Mouse (Mus musculus) liver, embryonic 14.5 days (tissue): ENCODE measurements around the gene Srd5a1. TPM values are rescaled to one million over a fixed set of nuclear protein-coding genes. Genes with fewer than 3 reads are reported as not detected.
A peak's percentile ranks its signal among the peaks of the same experiment; 100 is the strongest.

Source experiments
- ATAC-seq: fragments of 200-750 bp; cut with Nextera tagmentation; 2 replicates; pipeline ENCODE4 v1.8.0; 2017; ENCODE audit warnings: moderate number of reproducible peaks, mild to moderate bottlenecking, moderate library complexity; ENCODE audit not compliant: insufficient read depth
- DNase-seq, 3 experiments: peaks; one replicate each; pipeline ENCODE4 v3.0.0-alpha.2; 2012 to 2013; ENCODE audit warnings: low read depth in 3 of 3, low spot score in 3 of 3
- H3K27ac ChIP-seq: fragments of 300-500 bp; sonication (generic); 2 replicates; pipeline ENCODE4 v1.5.1; 2014; ENCODE audit warnings: moderate library complexity, mild to moderate bottlenecking, control low read depth, inconsistent platforms
- H3K27me3 ChIP-seq: fragments of 300-500 bp; sonication (generic); 2 replicates; pipeline ENCODE4 v1.6.1; 2014; ENCODE audit warnings: mild to moderate bottlenecking, low read length, moderate library complexity; ENCODE audit not compliant: control insufficient read depth, insufficient read depth
- H3K36me3 ChIP-seq: fragments of 300-500 bp; sonication (generic); replicated peaks from 2 replicates; pipeline ENCODE4 v1.6.1; 2014; ENCODE audit warnings: low read depth; ENCODE audit not compliant: control insufficient read depth, insufficient read depth
- H3K4me1 ChIP-seq, 2 experiments: fragments of 200-500 bp in 1 of 2; fragments of 300-500 bp in 1 of 2; sonication (generic) in 1 of 2; replicated peaks; 2 replicates each; pipeline ENCODE4 v1.6.1; 2012 to 2014; ENCODE audit warnings: antibody characterized with exemption in 1 of 2, inconsistent platforms in 1 of 2, low read length in 1 of 2; ENCODE audit not compliant: control insufficient read depth in 2 of 2, insufficient read depth in 2 of 2
- H3K4me2 ChIP-seq: fragments of 300-500 bp; sonication (generic); 2 replicates; pipeline ENCODE4 v1.6.1; 2014; ENCODE audit warnings: low read depth, mild to moderate bottlenecking, control low read depth, moderate library complexity
- H3K4me3 ChIP-seq, 2 experiments: fragments of 200-500 bp in 1 of 2; fragments of 300-500 bp in 1 of 2; sonication (generic) in 1 of 2; 2 replicates each; pipeline ENCODE4 v1.5.1; 2012 to 2014; ENCODE audit warnings: low read depth in 2 of 2, low read length in 2 of 2, mild to moderate bottlenecking in 2 of 2, control low read depth in 1 of 2, inconsistent platforms in 1 of 2, moderate library complexity in 1 of 2; ENCODE audit not compliant: insufficient read depth in 1 of 2
- H3K9ac ChIP-seq: fragments of 300-500 bp; sonication (generic); replicated peaks from 2 replicates; pipeline ENCODE4 v1.6.1; 2014; ENCODE audit warnings: mild to moderate bottlenecking, control low read depth, moderate library complexity
- H3K9me3 ChIP-seq: fragments of 300-500 bp; sonication (generic); 2 replicates; pipeline ENCODE4 v1.6.1; 2016; ENCODE audit warnings: low read length, mixed read lengths; ENCODE audit not compliant: control insufficient read depth
- CTCF ChIP-seq: IDR thresholded peaks from 2 replicates; pipeline ENCODE4 v1.5.1; 2016; ENCODE audit warnings: antibody characterized with exemption, low read depth, control low read depth
- EP300 ChIP-seq: IDR thresholded peaks from 2 replicates; pipeline ENCODE4 v1.6.1; 2016; ENCODE audit warnings: antibody characterized with exemption, low read depth
- whole genome bisulfite sequencing: fragments of 180-500 bp; shearing (Covaris S2); extraction: QIAGEN DNeasy Blood & Tissue Kit; methylation state at CpG from one replicate; pipeline ENCODE4 v1.1.7; 2014; ENCODE audit not compliant: insufficient replicate concordance; 5-methylcytosine and 5-hydroxymethylcytosine counted together
- polyA plus RNA-seq, 2 experiments: library from polyadenylated mRNA; depleted of rRNA in 1 of 2; stranded (reverse) in 1 of 2; unstranded in 1 of 2; fragments of >200 nt; fragmentation: Nextera tagmentation in 1 of 2; extraction: Ambion mirVana in 1 of 2; gene quantifications; 2 replicates each; pipeline versions ENCODE4 v1.2.1 to v1.2.3; 2012 to 2014

Srd5a1 gene
- polyA plus RNA-seq (2012; rRNA removed) = 1.9 and 2.0 TPM in 2 replicates
- 3.0 and 3.9 TPM in 2 replicates for polyA plus RNA-seq (2014; fragmentation: Nextera tagmentation; extraction: Ambion mirVana)

- no peak for TF ChIP-seq CTCF
- peak; percentile 76 for TF ChIP-seq EP300
- H3K9ac ChIP-seq = peak within 1 kb of the TSS; percentile 91
- H3K4me1 ChIP-seq = peaks cover 6 to 10% of the 10 kb centered on the region in 2 experiments
- H3K27ac ChIP-seq = no peak within 1 kb of the TSS
- DNase-seq (peak; percentile 97 to 99 (median 98)), ATAC-seq (peak; percentile 99)
- H3K36me3 ChIP-seq = peaks cover 22% of the 10 kb centered on the region
- H3K4me2 ChIP-seq = peak within 1 kb of the TSS; percentile 97
- H3K4me3 ChIP-seq = peak within 1 kb of the TSS; percentile 86 to 93
- WGBS = under 1% methylated on average over 69 of the region's 69 CpGs
- no peaks in the 10 kb centered on the region for H3K9me3 ChIP-seq
- H3K27me3 ChIP-seq = peaks cover 4% of the 10 kb centered on the region; the same call in 1 of the 2 replicates
Measured at GRCm38 (mm10) chr13:69611398-69612174, at the start of gene Srd5a1. Gene Srd5a1 (minus strand): TSS chr13:69611442.

GRCm38 (mm10) chr13:69654508-69654907, 43.3 kb upstream of the Srd5a1 start:
- no peak overlapping the region for H3K9ac ChIP-seq
- H3K27ac ChIP-seq = no peak overlapping the region
- TF ChIP-seq CTCF (no peak), EP300 (no peak)
- H3K36me3 ChIP-seq = no peaks in the 10 kb centered on the region
- ATAC-seq (no peak), DNase-seq (no peak)
- H3K27me3 ChIP-seq = no peaks in the 10 kb centered on the region
- H3K9me3 ChIP-seq = no peaks in the 10 kb centered on the region
- no peaks in the 10 kb centered on the region for H3K4me1 ChIP-seq
- H3K4me2 ChIP-seq = no peak overlapping the region
- H3K4me3 ChIP-seq = no peak overlapping the region
- WGBS = 40% methylated on average over 3 of the region's 3 CpGs

- peaks cover 0 to 2% of the 10 kb centered on the region in 2 experiments; a peak in 1 of 4 replicates for H3K4me1 ChIP-seq
- no peaks in the 10 kb centered on the region for H3K9me3 ChIP-seq
- no peaks in the 10 kb centered on the region for H3K27me3 ChIP-seq
- H3K27ac ChIP-seq = no peak overlapping the region
- TF ChIP-seq EP300 (no peak), CTCF (no peak)
- WGBS = 72% methylated on average over 9 of the region's 9 CpGs
- DNase-seq (no peak), ATAC-seq (no peak)
- H3K9ac ChIP-seq = no peak overlapping the region
- no peaks in the 10 kb centered on the region for H3K36me3 ChIP-seq
- H3K4me3 ChIP-seq = no peak overlapping the region
- H3K4me2 ChIP-seq = no peak overlapping the region
Measured at GRCm38 (mm10) chr13:69646481-69646880, 35.2 kb upstream of the Srd5a1 start.

GRCm38 (mm10) chr13:69645694-69646423, 34.6 kb upstream of the Srd5a1 start:
- Histone ChIP-seq H3K27ac (no peak overlapping the region), H3K4me1 (peaks cover 0 to 2% of the 10 kb centered on the region in 2 experiments; a peak in 1 of 4 replicates), H3K27me3 (no peaks in the 10 kb centered on the region), H3K4me2 (no peak overlapping the region), H3K36me3 (no peaks in the 10 kb centered on the region), H3K9ac (no peak overlapping the region), H3K4me3 (no peak overlapping the region), H3K9me3 (no peaks in the 10 kb centered on the region)
- no peak for ATAC-seq
- 54% methylated on average over 13 of the region's 13 CpGs for WGBS
- no peak for DNase-seq
- TF ChIP-seq CTCF (no peak), EP300 (no peak)
